Mouse (Mus musculus) forebrain, embryonic 16.5 days (tissue): ENCODE results near the gene Apoa1. TPM values are rescaled to one million over a fixed set of nuclear protein-coding genes. Genes with fewer than 3 reads are reported as not detected.
A peak's percentile ranks its signal among the peaks of the same experiment; 100 is the strongest.

ENCODE experiments used
- ATAC-seq: fragments of 200-750 bp; cut with Nextera tagmentation; 2 replicates; pipeline ENCODE4 v1.8.0; 2017; ENCODE audit warnings: mild to moderate bottlenecking, moderate library complexity
- H3K27ac ChIP-seq: fragments of 300-500 bp; sonication (generic); 2 replicates; pipeline ENCODE4 v1.5.1; 2014; ENCODE audit warnings: low read length, control low read depth
- H3K27me3 ChIP-seq: fragments of 300-500 bp; sonication (generic); replicated peaks from 2 replicates; pipeline ENCODE4 v1.6.1; 2014; ENCODE audit warnings: low read length; ENCODE audit not compliant: control insufficient read depth, insufficient read depth
- H3K36me3 ChIP-seq: fragments of 300-500 bp; sonication (generic); 2 replicates; pipeline ENCODE4 v1.6.1; 2014; ENCODE audit not compliant: control insufficient read depth, insufficient read depth
- H3K4me1 ChIP-seq: fragments of 300-500 bp; sonication (generic); replicated peaks from 2 replicates; pipeline ENCODE4 v1.6.1; 2014; ENCODE audit warnings: low read length; ENCODE audit not compliant: control insufficient read depth, insufficient read depth
- H3K4me2 ChIP-seq: fragments of 300-500 bp; sonication (generic); 2 replicates; pipeline ENCODE4 v1.6.1; 2014; ENCODE audit warnings: mild to moderate bottlenecking, low read length, control low read depth
- H3K4me3 ChIP-seq: fragments of 300-500 bp; sonication (generic); replicated peaks from 2 replicates; pipeline ENCODE4 v1.5.1; 2014; ENCODE audit warnings: mild to moderate bottlenecking, low read length, control low read depth
- H3K9ac ChIP-seq: fragments of 300-500 bp; sonication (generic); replicated peaks from 2 replicates; pipeline ENCODE4 v1.6.1; 2014; ENCODE audit warnings: low read depth, low read length, control low read depth
- H3K9me3 ChIP-seq: fragments of 300-500 bp; sonication (generic); 2 replicates; pipeline ENCODE4 v1.6.1; 2016; ENCODE audit warnings: low read length; ENCODE audit not compliant: control insufficient read depth
- WGBS: fragments of 180-500 bp; shearing (Covaris S2); extraction: QIAGEN DNeasy Blood & Tissue Kit; methylation state at CpG from one replicate; pipeline ENCODE4 v1.1.7; 2014; 5-methylcytosine and 5-hydroxymethylcytosine counted together
- polyA plus RNA-seq: library from polyadenylated mRNA; unstranded; fragments of >200 nt; fragmentation: Nextera tagmentation; extraction: Ambion mirVana; gene quantifications from 2 replicates; pipeline ENCODE4 v1.2.1, GENCODE M21; 2015

Apoa1 gene
- polyA plus RNA-seq: 1.4 and 1.5 TPM in 2 replicates

GRCm38 (mm10) chr9:46228491-46228890 is at the start of gene Apoa1:
Gene Apoa1 (plus strand): TSS chr9:46228580.
- no peak within 1 kb of the TSS for H3K4me2 ChIP-seq
- 0 out of 2 replicates have a peak, but pooled peaks cover 2% of the 10 kb centered on the region for H3K27me3 ChIP-seq
- no peaks in the 10 kb centered on the region for H3K9me3 ChIP-seq
- WGBS: 72% methylated on average over 9 of the region's 9 CpGs
- no peaks in the 10 kb centered on the region for H3K36me3 ChIP-seq
- H3K4me3 ChIP-seq: no peak within 1 kb of the TSS
- peaks cover 6% of the 10 kb centered on the region; the same call in 1 of the 2 replicates for H3K4me1 ChIP-seq
- H3K27ac ChIP-seq: no peak within 1 kb of the TSS
- no peak within 1 kb of the TSS for H3K9ac ChIP-seq
- no peak for ATAC-seq

- Histone ChIP-seq H3K4me2 (no peak overlapping the region), H3K4me1 (peaks cover 3% of the 10 kb centered on the region), H3K27me3 (no peaks in the 10 kb centered on the region), H3K9ac (no peak overlapping the region), H3K4me3 (no peak overlapping the region), H3K9me3 (no peaks in the 10 kb centered on the region), H3K27ac (no peak overlapping the region), H3K36me3 (no peaks in the 10 kb centered on the region)
- no peak for ATAC-seq
- WGBS: 91% methylated on average over 9 of the region's 9 CpGs
Observed at GRCm38 (mm10) chr9:46178595-46178994, 49.8 kb upstream of the Apoa1 start.

- Histone ChIP-seq H3K4me3 (no peak overlapping the region), H3K9me3 (no peaks in the 10 kb centered on the region), H3K36me3 (no peaks in the 10 kb centered on the region), H3K27ac (no peak overlapping the region), H3K4me2 (no peak overlapping the region), H3K9ac (no peak overlapping the region), H3K27me3 (no peaks in the 10 kb centered on the region), H3K4me1 (peaks cover 3% of the 10 kb centered on the region)
- no peak for ATAC-seq
- WGBS: 53% methylated on average over 8 of the region's 8 CpGs
Observed at GRCm38 (mm10) chr9:46181297-46181696, 47.1 kb upstream of the Apoa1 start.

GRCm38 (mm10) chr9:46184542-46184941 is 43.8 kb upstream of the Apoa1 start:
- H3K9me3 ChIP-seq: no peaks in the 10 kb centered on the region
- WGBS: 89% methylated on average over 5 of the region's 5 CpGs
- H3K4me1 ChIP-seq: peaks cover 9% of the 10 kb centered on the region
- H3K4me3 ChIP-seq: no peak overlapping the region
- no peak overlapping the region for H3K9ac ChIP-seq
- no peaks in the 10 kb centered on the region for H3K27me3 ChIP-seq
- ATAC-seq: no peak
- H3K27ac ChIP-seq: no peak overlapping the region
- no peak overlapping the region for H3K4me2 ChIP-seq
- no peaks in the 10 kb centered on the region for H3K36me3 ChIP-seq

GRCm38 (mm10) chr9:46185191-46185590 is 43.2 kb upstream of the Apoa1 start:
- Histone ChIP-seq H3K4me3 (no peak overlapping the region), H3K27ac (no peak overlapping the region), H3K4me2 (no peak overlapping the region), H3K9ac (no peak overlapping the region), H3K9me3 (no peaks in the 10 kb centered on the region), H3K36me3 (no peaks in the 10 kb centered on the region), H3K4me1 (peaks cover 10% of the 10 kb centered on the region), H3K27me3 (no peaks in the 10 kb centered on the region)
- no peak for ATAC-seq
- 44% methylated on average over 2 of the region's 2 CpGs for WGBS

- Histone ChIP-seq H3K4me1 (peaks cover 7% of the 10 kb centered on the region), H3K4me3 (no peak overlapping the region), H3K4me2 (no peak overlapping the region), H3K27ac (no peak overlapping the region), H3K9ac (no peak overlapping the region), H3K9me3 (no peaks in the 10 kb centered on the region), H3K36me3 (no peaks in the 10 kb centered on the region), H3K27me3 (no peaks in the 10 kb centered on the region)
- WGBS: 90% methylated on average over 1 of the region's 1 CpGs
- no peak for ATAC-seq
Observed at GRCm38 (mm10) chr9:46186387-46186786, 42.0 kb upstream of the Apoa1 start.

- Histone ChIP-seq H3K9ac (no peak overlapping the region), H3K4me1 (peaks cover 7% of the 10 kb centered on the region), H3K27me3 (no peaks in the 10 kb centered on the region), H3K4me2 (no peak overlapping the region), H3K9me3 (no peaks in the 10 kb centered on the region), H3K36me3 (no peaks in the 10 kb centered on the region), H3K27ac (no peak overlapping the region), H3K4me3 (no peak overlapping the region)
- no peak for ATAC-seq
- 86% methylated on average over 4 of the region's 4 CpGs for WGBS
Observed at GRCm38 (mm10) chr9:46188370-46188769, 40.0 kb upstream of the Apoa1 start.

GRCm38 (mm10) chr9:46188956-46189355 is 39.4 kb upstream of the Apoa1 start:
- Histone ChIP-seq H3K27ac (no peak overlapping the region), H3K9ac (no peak overlapping the region), H3K27me3 (no peaks in the 10 kb centered on the region), H3K9me3 (no peaks in the 10 kb centered on the region), H3K36me3 (no peaks in the 10 kb centered on the region), H3K4me2 (no peak overlapping the region), H3K4me1 (peaks cover 7% of the 10 kb centered on the region), H3K4me3 (no peak overlapping the region)
- ATAC-seq: 0 out of 2 replicates have a peak, but pooled peaks have one; percentile 36
- 40% methylated on average over 5 of the region's 5 CpGs for WGBS

GRCm38 (mm10) chr9:46189381-46189780 is 39.0 kb upstream of the Apoa1 start:
- Histone ChIP-seq H3K9ac (no peak overlapping the region), H3K4me2 (no peak overlapping the region), H3K9me3 (no peaks in the 10 kb centered on the region), H3K4me3 (no peak overlapping the region), H3K36me3 (no peaks in the 10 kb centered on the region), H3K27ac (no peak overlapping the region), H3K27me3 (no peaks in the 10 kb centered on the region), H3K4me1 (peaks cover 7% of the 10 kb centered on the region)
- WGBS: 70% methylated on average over 10 of the region's 10 CpGs
- ATAC-seq: no peak

- H3K9me3 ChIP-seq: no peaks in the 10 kb centered on the region
- WGBS: 78% methylated on average over 8 of the region's 8 CpGs
- peaks cover 7% of the 10 kb centered on the region for H3K4me1 ChIP-seq
- H3K9ac ChIP-seq: no peak overlapping the region
- no peak overlapping the region for H3K4me2 ChIP-seq
- no peak for ATAC-seq
- no peak overlapping the region for H3K4me3 ChIP-seq
- H3K36me3 ChIP-seq: no peaks in the 10 kb centered on the region
- H3K27me3 ChIP-seq: no peaks in the 10 kb centered on the region
- H3K27ac ChIP-seq: no peak overlapping the region
Observed at GRCm38 (mm10) chr9:46191234-46191633, 37.1 kb upstream of the Apoa1 start.
